Mouse (Mus musculus) urinary bladder, postnatal 0 days (tissue): ENCODE measurements around the gene Gm5141. TPM values are rescaled to one million over a fixed set of nuclear protein-coding genes. Genes with fewer than 3 reads are reported as not detected.

Source experiments
- microRNA counts: library from miRNA; unstranded; fragments of <30 nt; microRNA quantifications from one replicate; lab custom pipeline; 2016
- microRNA-seq: library from miRNA; unstranded; fragments of <30 nt; microRNA quantifications from one replicate; pipeline ENCODE4, GENCODE M21; 2016
- polyA plus RNA-seq: library from polyadenylated mRNA; unstranded; fragments of >200 nt; fragmentation: Nextera tagmentation; extraction: Ambion mirVana; gene quantifications from 2 replicates; pipeline ENCODE4 v1.2.1, GENCODE M21; 2015

Gene Gm5141
- polyA plus RNA-seq, result 3.9 TPM in 2 replicates

GRCm38 (mm10) chr13:62785199-62786134 lies at the start of gene Gm5141:
TSS of gene Gm5141 (minus strand) at chr13:62785808.

GRCm38 (mm10) chr13:62760432-62761415 lies 24.9 kb downstream of the Gm5141 start, which contains the start of gene Platr25:
TSS of gene Platr25 (minus strand) at chr13:62760709.

MicroRNA genes within 50 kb of the gene (microRNA counts, 519-probe panel; counts per million panel counts)
- microRNA mmu-miR-713 (lab: Ali Mortazavi, UCI), result not detected

Small RNA genes within 50 kb of the gene (microRNA-seq; reads per million reads assigned to microRNA genes)
- not detected for gene Gm24588
- gene Mir713, result not detected

Other genes with a start within 250 kb of the Gm5141 start
- not detected in 2 replicates for gene Zfp935, start 227.3 kb downstream of the Gm5141 start, polyA plus RNA-seq
- gene Zfp934, start 214.6 kb downstream of the Gm5141 start, polyA plus RNA-seq, result 5.9 and 7.5 TPM in 2 replicates
- 8.4 and 8.8 TPM in 2 replicates for gene 6720489N17Rik, start 161.6 kb downstream of the Gm5141 start, polyA plus RNA-seq
- gene Platr25, start 25.1 kb downstream of the Gm5141 start, polyA plus RNA-seq, result 14.8 and 20.0 TPM in 2 replicates
- gene Fbp2, start 72.6 kb upstream of the Gm5141 start, polyA plus RNA-seq, result 10.0 and 11.2 TPM in 2 replicates
- 0.94 and 2.8 TPM in 2 replicates for gene Fbp1, start 102.5 kb upstream of the Gm5141 start, polyA plus RNA-seq
- gene 2010111I01Rik, start 179.1 kb upstream of the Gm5141 start, polyA plus RNA-seq, result 213 and 250 TPM in 2 replicates